Mouse (Mus musculus): ENCODE data around the gene Rxra. TPM values are rescaled to one million over a fixed set of nuclear protein-coding genes. Genes with fewer than 3 reads are reported as not detected.

Rxra gene
- polyA plus RNA-seq, 1 experiment = 0.55 TPM

DNA sequence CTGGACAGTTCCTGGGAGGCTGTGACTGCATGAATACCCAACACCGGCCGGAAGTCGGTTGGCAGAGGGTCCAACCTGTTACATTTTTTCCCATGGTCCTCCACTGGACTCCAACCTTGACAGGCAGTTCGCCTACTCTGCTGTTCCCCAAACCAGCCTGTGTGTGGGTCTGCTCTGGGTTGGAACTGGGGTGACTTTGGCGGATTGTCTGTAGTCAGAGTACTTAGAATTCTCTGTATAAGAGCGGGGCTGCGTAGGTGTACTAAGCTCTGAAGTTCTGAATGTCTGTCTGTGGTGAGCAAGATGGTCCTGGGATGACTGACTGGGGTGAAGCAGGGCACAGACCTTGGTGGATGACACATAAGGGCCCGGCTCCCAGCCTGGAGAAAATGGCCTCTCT, 109.1 kb downstream of the Rxra start:
- Histone ChIP-seq H3K4me1 (ENCODE audit: control insufficient read depth) (no peaks in the 10 kb centered on the region), H3K27me3 (ENCODE audit: control insufficient read depth) (no peaks in the 10 kb centered on the region), H3K4me3 (replicated peaks) (no peak overlapping the region), H3K9me3 (ENCODE audit: control insufficient read depth, low read length) (no peaks in the 10 kb centered on the region), H3K36me3 (ENCODE audit: control insufficient read depth) (no peaks in the 10 kb centered on the region)
- TF ChIP-seq GATA1 (IDR thresholded peaks at IDR 0.05; ENCODE audit: low read length) (no peak), TAL1 (IDR thresholded peaks at IDR 0.05; ENCODE audit: low read length) (no peak)

DNA sequence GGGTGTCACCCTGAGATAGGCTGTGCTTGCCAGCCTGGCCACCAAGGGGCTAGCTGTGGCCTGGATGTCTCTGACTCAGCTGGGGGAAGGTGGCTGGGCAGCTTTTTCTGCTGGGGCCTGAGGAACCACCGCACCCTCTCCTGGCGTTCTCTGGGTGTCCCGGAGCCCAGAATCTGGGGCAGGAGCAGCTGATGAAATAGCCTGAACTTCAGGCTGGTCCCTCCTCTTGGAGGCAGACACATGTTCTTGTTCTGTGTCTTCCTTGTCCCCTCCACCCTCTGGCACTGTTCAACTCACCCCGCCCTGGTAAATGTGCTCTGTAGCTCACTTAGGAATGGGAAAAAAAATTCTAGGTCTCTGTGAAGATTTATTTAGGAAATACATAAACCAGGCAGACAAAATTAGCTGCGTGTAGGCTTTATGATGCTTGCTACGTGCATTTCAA, 109.8 kb downstream of the Rxra start:
- Histone ChIP-seq H3K27me3 (ENCODE audit: control insufficient read depth) (no peaks in the 10 kb centered on the region), H3K4me3 (replicated peaks) (no peak overlapping the region), H3K4me1 (ENCODE audit: control insufficient read depth) (no peaks in the 10 kb centered on the region), H3K9me3 (ENCODE audit: control insufficient read depth, low read length) (no peaks in the 10 kb centered on the region), H3K36me3 (ENCODE audit: control insufficient read depth) (no peaks in the 10 kb centered on the region)
- TF ChIP-seq TAL1 (IDR thresholded peaks at IDR 0.05; ENCODE audit: low read length) (no peak), GATA1 (IDR thresholded peaks at IDR 0.05; ENCODE audit: low read length) (no peak)

- H3K4me3 ChIP-seq (replicated peaks) = no peak overlapping the region
- H3K9me3 ChIP-seq (ENCODE audit: control insufficient read depth, low read length) = no peaks in the 10 kb centered on the region
- TF ChIP-seq GATA1 (IDR thresholded peaks at IDR 0.05; ENCODE audit: low read length) (no peak), TAL1 (IDR thresholded peaks at IDR 0.05; ENCODE audit: low read length) (no peak)
- no peaks in the 10 kb centered on the region for H3K27me3 ChIP-seq (ENCODE audit: control insufficient read depth)
- H3K36me3 ChIP-seq (ENCODE audit: control insufficient read depth) = no peaks in the 10 kb centered on the region
- no peaks in the 10 kb centered on the region for H3K4me1 ChIP-seq (ENCODE audit: control insufficient read depth)
These were observed 115.3 kb downstream of the Rxra start for GRCm38 (mm10) chr2:27791571-27791970.

DNA sequence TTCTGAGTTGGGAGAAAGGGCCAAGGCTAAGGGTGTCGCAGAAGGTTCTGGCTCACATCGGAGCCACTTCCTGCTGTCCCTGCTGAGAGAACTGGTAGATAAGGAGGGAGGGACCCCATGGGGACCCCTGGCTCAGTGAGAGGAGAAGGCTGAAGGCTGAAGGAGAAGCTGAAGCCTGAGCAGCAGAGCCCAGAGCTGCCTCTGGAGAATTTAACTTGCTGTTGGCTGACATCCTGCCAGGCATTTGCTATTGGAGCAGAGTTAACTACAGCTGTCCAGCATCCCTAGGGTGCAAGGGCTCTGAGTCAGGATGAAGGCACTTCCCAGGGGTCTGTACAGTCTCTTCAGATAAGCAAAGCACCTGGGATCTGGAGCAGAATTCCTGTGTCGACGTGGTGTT, 122.8 kb downstream of the Rxra start:
- no peak overlapping the region for H3K4me3 ChIP-seq (replicated peaks)
- no peaks in the 10 kb centered on the region for H3K27me3 ChIP-seq (ENCODE audit: control insufficient read depth)
- no peaks in the 10 kb centered on the region for H3K9me3 ChIP-seq (ENCODE audit: control insufficient read depth, low read length)
- no peaks in the 10 kb centered on the region for H3K36me3 ChIP-seq (ENCODE audit: control insufficient read depth)
- TF ChIP-seq GATA1 (IDR thresholded peaks at IDR 0.05; ENCODE audit: low read length) (no peak), TAL1 (IDR thresholded peaks at IDR 0.05; ENCODE audit: low read length) (no peak)
- no peaks in the 10 kb centered on the region for H3K4me1 ChIP-seq (ENCODE audit: control insufficient read depth)

DNA sequence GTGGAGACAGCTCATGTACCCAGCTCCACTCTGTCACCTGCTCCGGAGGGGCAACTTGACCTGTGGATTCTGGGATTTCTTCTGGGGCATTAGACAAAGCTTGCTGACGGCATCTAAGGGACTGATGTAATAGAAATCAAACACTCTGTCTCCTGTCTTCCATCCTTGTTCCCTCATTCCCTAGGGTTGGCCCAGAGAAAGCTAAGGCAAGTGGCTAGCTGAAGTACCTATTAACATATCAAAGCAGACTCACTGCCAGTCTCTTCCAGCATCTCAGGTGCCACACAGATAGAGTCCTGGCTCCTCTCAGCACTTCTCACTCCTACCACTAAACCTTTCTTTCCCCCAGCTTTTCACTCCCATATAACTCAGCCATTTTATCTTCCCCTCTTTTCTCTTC, 124.8 kb downstream of the Rxra start:
- Histone ChIP-seq H3K27me3 (ENCODE audit: control insufficient read depth) (no peaks in the 10 kb centered on the region), H3K36me3 (ENCODE audit: control insufficient read depth) (no peaks in the 10 kb centered on the region), H3K4me3 (replicated peaks) (no peak overlapping the region), H3K9me3 (ENCODE audit: control insufficient read depth, low read length) (no peaks in the 10 kb centered on the region), H3K4me1 (ENCODE audit: control insufficient read depth) (no peaks in the 10 kb centered on the region)
- TF ChIP-seq GATA1 (IDR thresholded peaks at IDR 0.05; ENCODE audit: low read length) (no peak), TAL1 (IDR thresholded peaks at IDR 0.05; ENCODE audit: low read length) (no peak)

- TF ChIP-seq GATA1 (IDR thresholded peaks at IDR 0.05; ENCODE audit: low read length) (no peak), TAL1 (IDR thresholded peaks at IDR 0.05; ENCODE audit: low read length) (no peak)
- Histone ChIP-seq H3K36me3 (ENCODE audit: control insufficient read depth) (no peaks in the 10 kb centered on the region), H3K4me1 (ENCODE audit: control insufficient read depth) (no peaks in the 10 kb centered on the region), H3K9me3 (ENCODE audit: control insufficient read depth, low read length) (no peaks in the 10 kb centered on the region), H3K27me3 (ENCODE audit: control insufficient read depth) (no peaks in the 10 kb centered on the region), H3K4me3 (replicated peaks) (no peak overlapping the region)
These were observed 126.3 kb downstream of the Rxra start for GRCm38 (mm10) chr2:27802493-27802892.

- Histone ChIP-seq H3K27me3 (ENCODE audit: control insufficient read depth) (no peaks in the 10 kb centered on the region), H3K4me3 (replicated peaks) (no peak overlapping the region), H3K36me3 (ENCODE audit: control insufficient read depth) (no peaks in the 10 kb centered on the region), H3K4me1 (ENCODE audit: control insufficient read depth) (no peaks in the 10 kb centered on the region), H3K9me3 (ENCODE audit: control insufficient read depth, low read length) (no peaks in the 10 kb centered on the region)
- no peak for TF ChIP-seq TAL1 (IDR thresholded peaks at IDR 0.05; ENCODE audit: low read length)
- TF ChIP-seq GATA1 (IDR thresholded peaks at IDR 0.05; ENCODE audit: low read length) = no peak
These were observed 130.5 kb downstream of the Rxra start for GRCm38 (mm10) chr2:27806691-27807090.

- H3K9me3 ChIP-seq (ENCODE audit: control insufficient read depth, low read length) = no peaks in the 10 kb centered on the region
- no peaks in the 10 kb centered on the region for H3K36me3 ChIP-seq (ENCODE audit: control insufficient read depth)
- no peaks in the 10 kb centered on the region for H3K4me1 ChIP-seq (ENCODE audit: control insufficient read depth)
- H3K4me3 ChIP-seq (replicated peaks) = no peak overlapping the region
- TF ChIP-seq TAL1 (IDR thresholded peaks at IDR 0.05; ENCODE audit: low read length) (no peak), GATA1 (IDR thresholded peaks at IDR 0.05; ENCODE audit: low read length) (no peak)
- H3K27me3 ChIP-seq (ENCODE audit: control insufficient read depth) = no peaks in the 10 kb centered on the region
These were observed 131.4 kb downstream of the Rxra start for GRCm38 (mm10) chr2:27807684-27808083.

DNA sequence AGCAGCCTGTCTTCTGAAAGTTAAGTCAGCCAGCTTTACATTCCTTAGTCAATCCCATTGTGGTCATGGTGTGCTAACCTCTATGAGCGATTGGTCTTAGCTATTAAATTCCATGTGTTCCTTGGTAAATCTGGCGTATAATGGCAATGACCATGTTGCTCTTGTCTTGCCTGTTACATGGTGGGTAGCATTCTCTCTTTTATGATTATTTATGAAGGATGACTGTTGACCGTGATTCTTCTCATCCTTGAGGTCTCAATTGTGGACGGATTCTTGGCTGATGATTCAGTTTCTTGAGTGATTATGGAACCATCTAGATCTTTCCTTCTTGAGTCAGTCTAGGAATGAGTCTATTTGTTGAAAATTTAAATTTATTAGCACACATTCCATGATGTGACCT, 133.7 kb downstream of the Rxra start:
- TF ChIP-seq GATA1 (IDR thresholded peaks at IDR 0.05; ENCODE audit: low read length) (no peak), TAL1 (IDR thresholded peaks at IDR 0.05; ENCODE audit: low read length) (no peak)
- no peaks in the 10 kb centered on the region for H3K4me1 ChIP-seq (ENCODE audit: control insufficient read depth)
- H3K27me3 ChIP-seq (ENCODE audit: control insufficient read depth) = no peaks in the 10 kb centered on the region
- H3K9me3 ChIP-seq (ENCODE audit: control insufficient read depth, low read length) = no peaks in the 10 kb centered on the region; the same call in 1 of the 2 replicates
- no peaks in the 10 kb centered on the region for H3K36me3 ChIP-seq (ENCODE audit: control insufficient read depth)
- no peak overlapping the region for H3K4me3 ChIP-seq (replicated peaks)

Other genes starting within 250 kb of the Rxra start
- 0.10 and 0.15 TPM in 2 replicates for gene Vav2, start 249.4 kb upstream of the Rxra start, polyA plus RNA-seq (2012)
- gene Brd3os, start 234.1 kb upstream of the Rxra start, polyA plus RNA-seq (2012) = not detected in 2 replicates
- 7.7 and 11.4 TPM in 2 replicates for gene Brd3, start 168.8 kb upstream of the Rxra start, polyA plus RNA-seq (2012)
- 0.79 and 1.2 TPM in 2 replicates for gene Wdr5, start 161.3 kb upstream of the Rxra start, polyA plus RNA-seq (2012)
- 1.1 and 1.2 TPM in 2 replicates for gene Col5a1, start 210.0 kb downstream of the Rxra start, polyA plus RNA-seq (2012)